Mouse (Mus musculus) heart, postnatal 0 days (tissue): ENCODE measurements around the gene Arpc3. TPM values are rescaled to one million over a fixed set of nuclear protein-coding genes. Genes with fewer than 3 reads are reported as not detected.
A peak's percentile ranks its signal among the peaks of the same experiment; 100 is the strongest.

Source experiments
- ATAC-seq: fragments of 200-750 bp; cut with Nextera tagmentation; 2 replicates; pipeline ENCODE4 v1.8.0; 2017; ENCODE audit warnings: low read depth, moderate number of reproducible peaks, moderate library complexity; ENCODE audit not compliant: insufficient read depth
- DNase-seq: peaks from one replicate; pipeline ENCODE4 v3.0.0-alpha.2; 2016; ENCODE audit warnings: low spot score
- H3K27ac ChIP-seq: fragments of 300-500 bp; sonication (generic); 2 replicates; pipeline ENCODE4 v1.5.1; 2014; ENCODE audit warnings: low read depth, mild to moderate bottlenecking
- H3K27me3 ChIP-seq: fragments of 300-500 bp; sonication (generic); 2 replicates; pipeline ENCODE4 v1.6.1; 2014; ENCODE audit warnings: low read length, mixed read lengths; ENCODE audit not compliant: control insufficient read depth, insufficient read depth
- H3K36me3 ChIP-seq: fragments of 300-500 bp; sonication (generic); replicated peaks from 2 replicates; pipeline ENCODE4 v1.6.1; 2014; ENCODE audit warnings: low read length, mixed read lengths; ENCODE audit not compliant: control insufficient read depth, insufficient read depth
- H3K4me1 ChIP-seq: fragments of 300-500 bp; sonication (generic); 2 replicates; pipeline ENCODE4 v1.6.1; 2014; ENCODE audit warnings: antibody characterized with exemption; ENCODE audit not compliant: control insufficient read depth, insufficient read depth
- H3K4me2 ChIP-seq: fragments of 300-500 bp; sonication (generic); 2 replicates; pipeline ENCODE4 v1.6.1; 2014; ENCODE audit warnings: low read depth, mild to moderate bottlenecking, low read length, moderate library complexity
- H3K4me3 ChIP-seq: fragments of 300-500 bp; sonication (generic); 2 replicates; pipeline ENCODE4 v1.5.1; 2014; ENCODE audit warnings: low read depth, low read length
- H3K9ac ChIP-seq: fragments of 300-500 bp; sonication (generic); replicated peaks from 2 replicates; pipeline ENCODE4 v1.6.1; 2014; ENCODE audit warnings: low read depth, low read length, mixed read lengths
- H3K9me3 ChIP-seq: fragments of 300-500 bp; sonication (generic); replicated peaks from 2 replicates; pipeline ENCODE4 v1.6.1; 2016; ENCODE audit warnings: low read length; ENCODE audit not compliant: control insufficient read depth
- CTCF ChIP-seq: IDR thresholded peaks from 2 replicates; pipeline ENCODE4 v1.5.1; 2016; ENCODE audit warnings: antibody characterized with exemption, control low read depth, low read depth
- EP300 ChIP-seq: IDR thresholded peaks from 2 replicates; pipeline ENCODE4 v1.6.1; 2016; ENCODE audit warnings: antibody characterized with exemption, low read depth
- WGBS: fragments of 180-500 bp; shearing (Covaris S2); extraction: QIAGEN DNeasy Blood & Tissue Kit; methylation state at CpG from one replicate; pipeline ENCODE4 v1.1.7; 2014; 5-methylcytosine and 5-hydroxymethylcytosine counted together
- polyA plus RNA-seq: library from polyadenylated mRNA; unstranded; fragments of >200 nt; fragmentation: Nextera tagmentation; extraction: Ambion mirVana; gene quantifications from 2 replicates; pipeline ENCODE4 v1.2.1, GENCODE M21; 2015
- total RNA-seq: library from RNA; depleted of rRNA; stranded (reverse); fragments of >200 nt; gene quantifications from 2 replicates; pipeline ENCODE4 v1.2.3, GENCODE M21; 2014; ENCODE audit warnings: low replicate concordance

Arpc3 gene
- total and polyA plus RNA-seq, 2 experiments from 2014 or later: 106 to 157 TPM

DNA sequence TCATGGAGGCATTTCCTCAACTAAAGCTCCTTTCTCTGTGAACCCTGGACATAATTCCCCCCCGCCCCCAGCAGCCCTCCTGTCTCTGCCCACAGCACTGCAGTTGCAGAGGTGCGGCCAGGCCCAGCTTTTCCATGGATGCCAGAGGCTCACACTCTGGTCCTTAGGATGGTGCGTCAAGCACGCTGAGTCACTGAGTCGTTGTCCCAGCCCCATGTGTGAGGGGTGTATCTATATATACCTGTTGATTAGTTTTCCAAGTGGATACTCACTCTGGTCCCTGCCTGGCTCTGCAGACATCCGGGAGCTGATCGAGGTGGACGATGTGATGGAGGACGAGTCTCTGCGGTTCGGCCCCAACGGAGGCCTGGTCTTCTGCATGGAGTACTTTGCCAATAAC lies 13.5 kb upstream of the Arpc3 start:
- no peak for ATAC-seq
- WGBS: 90% methylated on average over 12 of the region's 12 CpGs
- H3K36me3 ChIP-seq: peaks cover 53% of the 10 kb centered on the region
- no peak overlapping the region for H3K9ac ChIP-seq
- H3K4me2 ChIP-seq: no peak overlapping the region
- DNase-seq: no peak
- no peaks in the 10 kb centered on the region for H3K27me3 ChIP-seq
- no peaks in the 10 kb centered on the region for H3K9me3 ChIP-seq
- no peak overlapping the region for H3K4me3 ChIP-seq
- no peaks in the 10 kb centered on the region for H3K4me1 ChIP-seq
- H3K27ac ChIP-seq: no peak overlapping the region
- TF ChIP-seq EP300 (no peak), CTCF (no peak)

DNA sequence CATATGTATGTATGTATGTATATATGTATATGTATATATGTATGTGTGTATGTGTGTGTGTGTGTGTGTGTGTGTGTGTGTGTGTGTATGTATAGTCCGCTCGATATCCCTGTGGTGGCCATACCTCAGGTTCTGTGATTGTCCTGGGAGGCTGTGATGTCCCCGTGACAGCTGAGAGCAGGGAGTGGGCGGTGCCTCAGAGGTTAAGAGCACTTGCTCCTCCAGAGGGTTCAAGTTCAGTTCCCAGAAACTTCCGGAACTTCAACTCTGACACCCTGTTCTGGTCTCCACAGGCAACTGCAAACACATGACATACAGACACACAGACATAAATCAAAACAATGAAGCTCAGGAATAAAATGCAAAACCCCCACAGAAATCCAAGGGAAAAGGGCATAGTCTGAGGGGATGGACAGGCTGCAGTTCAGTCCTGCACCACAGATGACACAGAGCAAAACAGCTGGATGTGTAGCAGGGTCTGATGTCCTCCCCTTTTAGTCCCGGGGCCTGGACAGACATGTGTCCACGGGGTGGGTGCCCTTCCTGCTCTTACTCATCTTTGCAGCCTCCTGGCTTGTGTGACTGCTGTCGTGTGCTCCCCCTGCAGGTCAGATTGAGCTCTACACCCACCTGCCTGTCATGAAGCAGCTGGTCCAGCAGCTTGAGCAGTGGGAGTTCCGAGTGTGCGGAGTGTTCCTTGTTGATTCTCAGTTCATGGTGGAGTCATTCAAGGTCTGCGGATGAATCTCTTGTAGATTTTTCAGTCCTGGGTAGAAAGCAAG lies 12.1 kb upstream of the Arpc3 start:
- ATAC-seq (peak; percentile 86), DNase-seq (peak; percentile 70)

DNA sequence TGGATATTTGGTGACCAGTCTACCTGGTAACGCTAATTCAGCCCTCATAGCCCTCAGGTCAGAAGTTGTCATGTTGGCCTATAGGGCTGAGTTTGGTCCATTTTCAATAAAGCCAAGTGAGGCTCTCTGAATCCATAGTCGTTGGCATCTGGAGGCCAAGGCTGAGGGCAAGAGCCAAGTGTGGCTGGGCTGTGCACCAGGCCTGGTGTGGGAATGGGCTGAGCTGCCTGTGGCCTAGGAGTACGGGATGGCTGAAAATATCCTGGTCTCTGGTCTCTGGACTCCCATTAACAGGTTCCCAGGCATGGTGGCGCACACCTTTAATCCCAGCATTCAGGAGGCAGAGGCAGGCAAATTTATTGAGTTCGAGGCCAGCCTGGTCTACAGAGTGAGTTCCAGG lies 1.7 kb upstream of the Arpc3 start:
- Histone ChIP-seq H3K4me3 (no peak overlapping the region), H3K27me3 (no peaks in the 10 kb centered on the region), H3K36me3 (no peaks in the 10 kb centered on the region), H3K4me1 (peaks cover 7% of the 10 kb centered on the region; the same call in 1 of the 2 replicates), H3K9me3 (no peaks in the 10 kb centered on the region), H3K4me2 (no peak overlapping the region), H3K9ac (no peak overlapping the region), H3K27ac (no peak overlapping the region)
- no peak for TF ChIP-seq EP300
- no peak for TF ChIP-seq CTCF
- WGBS: 87% methylated on average over 5 of the region's 5 CpGs
- DNase-seq (no peak), ATAC-seq (no peak)

More for the DNA sequence above, 12.1 kb upstream of the Arpc3 start:
- Histone ChIP-seq H3K4me1 (no peaks in the 10 kb centered on the region), H3K27me3 (no peaks in the 10 kb centered on the region), H3K4me2 (no peak overlapping the region), H3K9me3 (no peaks in the 10 kb centered on the region), H3K4me3 (no peak overlapping the region), H3K9ac (no peak overlapping the region), H3K36me3 (peaks cover 45% of the 10 kb centered on the region), H3K27ac (no peak overlapping the region)
- TF ChIP-seq EP300: no peak
- TF ChIP-seq CTCF: peak; percentile 86
- 56% methylated on average over 11 of the region's 11 CpGs for WGBS

DNA sequence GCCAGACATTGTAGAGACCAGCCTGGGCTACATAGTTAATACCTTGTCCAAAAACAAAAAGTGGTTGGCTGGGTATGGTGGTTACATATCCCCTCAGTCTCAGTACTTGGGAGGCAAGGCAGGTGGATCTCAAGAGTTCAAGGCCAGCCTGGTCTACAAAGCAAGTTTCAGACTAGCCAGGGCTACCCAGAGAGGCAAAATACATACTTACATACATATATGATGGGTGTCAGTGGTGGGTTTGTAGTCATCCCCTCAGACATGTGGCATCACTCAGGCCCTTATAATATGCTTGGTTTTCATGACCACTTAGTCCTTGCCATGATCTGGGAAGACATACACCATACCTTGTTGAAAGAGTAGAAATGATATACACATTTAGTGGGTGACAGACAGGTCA lies 1.0 kb upstream of the Arpc3 start:
- no peak for ATAC-seq
- H3K36me3 ChIP-seq: no peaks in the 10 kb centered on the region
- H3K27ac ChIP-seq: no peak overlapping the region
- TF ChIP-seq EP300: no peak
- TF ChIP-seq CTCF: no peak
- no peak overlapping the region for H3K4me3 ChIP-seq
- no peaks in the 10 kb centered on the region for H3K9me3 ChIP-seq
- DNase-seq: no peak
- H3K9ac ChIP-seq: no peak overlapping the region
- no peak overlapping the region for H3K4me2 ChIP-seq
- peaks cover 7% of the 10 kb centered on the region; the same call in 1 of the 2 replicates for H3K4me1 ChIP-seq
- no peaks in the 10 kb centered on the region for H3K27me3 ChIP-seq

DNA sequence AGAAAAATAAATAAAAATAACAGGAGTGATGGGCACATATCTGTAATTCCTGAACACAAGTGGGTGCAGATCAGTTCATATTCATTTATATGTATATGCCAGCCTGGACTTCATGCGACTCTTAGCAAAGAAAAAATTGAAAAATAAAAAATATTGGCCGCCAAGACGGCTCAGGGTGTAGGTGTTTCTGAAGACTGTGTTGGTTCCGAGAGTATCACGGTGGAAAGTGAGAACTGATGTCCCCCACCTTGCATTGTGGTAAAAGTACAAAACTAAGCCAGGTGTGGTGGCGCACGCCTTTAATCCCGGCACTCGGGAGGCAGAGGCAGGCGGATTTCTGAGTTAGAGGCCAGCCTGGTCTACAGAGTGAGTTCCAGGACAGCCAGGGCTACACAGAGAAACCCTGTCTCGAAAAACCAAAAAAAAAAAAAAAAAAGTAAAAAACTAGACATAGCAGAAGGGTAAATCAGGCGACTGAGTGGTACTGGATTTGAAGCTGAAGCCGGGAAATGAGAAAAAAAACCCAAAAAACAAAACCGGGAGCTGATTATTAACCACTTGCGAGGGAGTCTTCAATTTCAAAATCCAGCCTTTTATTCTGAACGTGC lies 396 bp upstream of the Arpc3 start:
- DNase-seq (no peak), ATAC-seq (no peak)
- no peak overlapping the region for H3K27ac ChIP-seq
- H3K9me3 ChIP-seq: no peaks in the 10 kb centered on the region
- H3K9ac ChIP-seq: no peak overlapping the region
- H3K27me3 ChIP-seq: no peaks in the 10 kb centered on the region
- 50% methylated on average over 15 of the region's 16 CpGs for WGBS
- H3K36me3 ChIP-seq: no peaks in the 10 kb centered on the region
- H3K4me2 ChIP-seq: no peak overlapping the region
- peaks cover 7% of the 10 kb centered on the region; the same call in 1 of the 2 replicates for H3K4me1 ChIP-seq
- H3K4me3 ChIP-seq: peak overlapping the region; percentile 90; the same call in 1 of the 2 replicates
- TF ChIP-seq EP300: no peak
- no peak for TF ChIP-seq CTCF
